Mouse (Mus musculus) adrenal gland, postnatal 36 days (tissue): ENCODE results near the gene Spa17. TPM values are rescaled to one million over a fixed set of nuclear protein-coding genes. Genes with fewer than 3 reads are reported as not detected.

Source experiments
- DNase-seq, 2 experiments: peaks; one replicate each; pipeline ENCODE4 v3.0.0; 2021; ENCODE audit warnings: mixed read lengths in 1 of 2
- total RNA-seq, 2 experiments: library from RNA; stranded (reverse); gene quantifications; 2 replicates each; pipeline ENCODE4 v1.2.3; 2021

The Spa17 gene
- total RNA-seq, 2 experiments from 2014 or later = 3.0 to 4.4 TPM

GRCm38 (mm10) chr9:37616770-37617169 is 3.2 kb upstream of the Spa17 start:
- DNase-seq = peak in 1 of 2 experiments; percentile 16

DNA sequence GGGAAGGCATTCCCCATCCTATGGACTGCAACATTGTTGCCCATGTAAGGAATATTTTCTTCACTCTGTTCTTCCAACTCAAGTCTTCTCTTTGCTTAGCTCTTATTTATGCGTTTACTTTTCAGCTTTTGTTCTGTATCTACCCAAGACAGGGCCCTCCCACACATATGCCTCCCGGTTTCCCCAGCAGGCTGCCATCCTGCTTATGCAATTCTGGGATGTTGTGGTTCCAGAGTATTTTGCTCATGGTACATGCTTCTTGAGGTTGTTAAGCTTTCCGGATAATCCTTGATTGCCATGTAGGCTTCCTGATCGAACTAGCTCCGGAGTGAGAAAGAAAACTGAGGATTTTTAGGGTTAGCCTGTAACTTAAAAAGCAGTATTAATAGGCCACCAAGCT is 1.7 kb upstream of the Spa17 start:
- DNase-seq = no peak

- no peak for DNase-seq
These were observed 794 bp upstream of the Spa17 start for GRCm38 (mm10) chr9:37614316-37614715.

DNA sequence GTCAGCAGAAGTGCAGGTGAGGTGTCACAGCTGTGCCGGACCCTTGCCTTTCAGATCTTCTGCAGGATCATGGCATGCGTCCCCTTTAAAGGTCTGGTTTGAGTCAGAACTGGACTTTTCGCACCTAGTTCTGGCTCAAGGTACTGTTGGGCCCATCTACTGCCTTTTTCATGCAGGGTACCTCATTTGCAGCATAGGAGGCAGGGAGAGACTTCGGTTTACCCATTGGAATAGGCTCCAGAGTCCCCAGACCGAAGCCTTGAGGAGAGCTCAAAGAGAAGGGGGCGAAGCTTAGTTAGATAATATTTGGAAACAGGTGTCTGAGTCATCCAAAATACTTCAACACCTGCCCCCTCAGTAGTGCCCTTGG is 374 bp upstream of the Spa17 start:
- no peak for DNase-seq

GRCm38 (mm10) chr9:37609558-37609957 is 4.0 kb downstream of the Spa17 start:
- no peak for DNase-seq

GRCm38 (mm10) chr9:37605089-37605488 is 8.4 kb downstream of the Spa17 start:
- no peak for DNase-seq

GRCm38 (mm10) chr9:37600538-37601205 is 12.8 kb downstream of the Spa17 start:
- DNase-seq = no peak

- no peak for DNase-seq
These were observed 14.9 kb downstream of the Spa17 start for GRCm38 (mm10) chr9:37598637-37599036.

GRCm38 (mm10) chr9:37595570-37595969 is 18.0 kb downstream of the Spa17 start:
- DNase-seq = no peak

GRCm38 (mm10) chr9:37593690-37594089 is 19.8 kb downstream of the Spa17 start:
- no peak for DNase-seq

DNA sequence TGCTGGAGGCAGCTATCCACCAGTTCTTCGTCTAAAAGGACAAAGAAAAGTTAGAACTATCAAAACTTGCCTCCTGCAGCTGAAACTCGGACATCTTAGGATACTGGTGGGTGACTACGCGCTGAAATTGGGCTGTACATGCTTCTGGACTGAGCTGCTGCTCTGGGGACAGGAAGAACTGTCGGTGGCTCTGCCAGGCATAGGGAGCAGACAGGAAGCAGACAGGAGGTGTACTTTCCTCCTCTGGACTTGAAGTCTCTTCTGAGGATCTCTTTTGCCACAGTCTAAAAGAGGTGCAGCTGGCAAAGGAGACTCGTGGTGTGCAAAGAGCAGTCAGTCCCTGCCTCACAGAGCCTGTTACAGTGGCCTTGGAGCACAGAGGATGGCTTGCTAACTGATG is 20.9 kb downstream of the Spa17 start:
- no peak for DNase-seq

DNA sequence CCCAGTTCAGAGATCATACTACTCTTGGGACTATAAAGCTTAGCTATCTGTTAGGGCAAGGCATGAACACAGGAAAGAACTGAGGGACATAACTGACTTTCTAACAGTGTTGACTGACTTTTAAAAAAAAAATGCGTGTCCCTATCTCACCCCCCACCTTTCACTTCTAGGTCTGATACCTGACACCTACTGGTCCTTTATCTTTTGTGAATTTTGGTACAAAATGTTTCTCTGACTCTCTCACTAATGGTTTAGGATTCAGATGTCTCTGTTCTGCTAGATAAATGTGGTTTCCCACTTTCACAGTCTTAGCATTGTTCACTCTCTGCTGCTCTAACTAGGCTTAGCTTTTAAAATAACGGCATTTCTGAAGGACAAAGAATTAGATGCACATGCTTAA is 21.5 kb downstream of the Spa17 start:
- no peak for DNase-seq

- no peak for DNase-seq
These were observed 23.1 kb downstream of the Spa17 start for GRCm38 (mm10) chr9:37590381-37590780.

DNA sequence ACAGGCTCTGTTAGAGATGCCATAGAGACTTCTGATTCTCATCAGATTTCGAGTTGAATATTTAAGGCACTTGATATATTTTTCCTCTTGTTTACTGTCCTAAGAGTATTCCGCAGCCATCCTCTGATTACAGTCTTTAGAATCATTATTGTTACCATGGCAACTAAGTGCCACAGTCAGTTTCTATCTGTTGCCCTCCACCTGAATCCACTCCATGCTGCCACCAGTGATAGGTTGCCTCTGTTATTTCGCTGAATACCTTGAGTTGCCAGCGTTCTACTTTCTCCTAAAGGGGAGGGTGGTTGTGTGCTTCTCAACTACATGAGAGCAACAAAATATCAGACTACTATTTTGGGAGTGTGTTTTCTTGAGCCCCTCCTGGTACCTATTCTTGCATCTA is 26.8 kb downstream of the Spa17 start:
- no peak for DNase-seq

GRCm38 (mm10) chr9:37583594-37583993 is 29.9 kb downstream of the Spa17 start:
- DNase-seq = no peak

DNA sequence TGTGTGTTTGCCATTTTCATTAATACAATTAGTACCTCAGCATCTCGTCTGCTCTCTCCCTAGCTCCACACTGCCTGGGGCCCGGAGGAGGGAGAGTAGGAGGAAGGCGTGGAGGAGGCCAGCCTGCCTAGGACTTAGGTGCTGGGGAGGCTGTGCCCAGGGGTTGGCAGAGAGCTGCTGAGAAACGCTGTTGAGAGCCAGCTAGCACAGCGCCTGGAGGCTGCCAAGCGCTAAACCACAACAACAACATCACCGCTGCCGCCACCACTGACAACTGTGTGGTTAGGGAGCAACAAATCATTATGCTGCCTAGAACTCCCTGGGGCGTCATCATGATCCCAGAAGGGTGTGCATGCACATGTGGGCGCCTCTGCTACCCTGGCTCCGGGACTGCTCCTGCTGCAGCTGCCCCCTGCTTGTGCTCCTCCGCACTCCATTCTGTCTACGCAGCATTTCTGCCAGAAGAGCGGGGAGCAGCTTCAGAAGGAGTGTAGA is 37.0 kb downstream of the Spa17 start:
- DNase-seq = peak; percentile 15 to 48

GRCm38 (mm10) chr9:37572204-37572876 is 41.2 kb downstream of the Spa17 start:
- DNase-seq = no peak

GRCm38 (mm10) chr9:37569231-37569835 is 44.2 kb downstream of the Spa17 start:
- DNase-seq = no peak

- DNase-seq = no peak
These were observed 44.8 kb downstream of the Spa17 start for GRCm38 (mm10) chr9:37568605-37569214.

DNA sequence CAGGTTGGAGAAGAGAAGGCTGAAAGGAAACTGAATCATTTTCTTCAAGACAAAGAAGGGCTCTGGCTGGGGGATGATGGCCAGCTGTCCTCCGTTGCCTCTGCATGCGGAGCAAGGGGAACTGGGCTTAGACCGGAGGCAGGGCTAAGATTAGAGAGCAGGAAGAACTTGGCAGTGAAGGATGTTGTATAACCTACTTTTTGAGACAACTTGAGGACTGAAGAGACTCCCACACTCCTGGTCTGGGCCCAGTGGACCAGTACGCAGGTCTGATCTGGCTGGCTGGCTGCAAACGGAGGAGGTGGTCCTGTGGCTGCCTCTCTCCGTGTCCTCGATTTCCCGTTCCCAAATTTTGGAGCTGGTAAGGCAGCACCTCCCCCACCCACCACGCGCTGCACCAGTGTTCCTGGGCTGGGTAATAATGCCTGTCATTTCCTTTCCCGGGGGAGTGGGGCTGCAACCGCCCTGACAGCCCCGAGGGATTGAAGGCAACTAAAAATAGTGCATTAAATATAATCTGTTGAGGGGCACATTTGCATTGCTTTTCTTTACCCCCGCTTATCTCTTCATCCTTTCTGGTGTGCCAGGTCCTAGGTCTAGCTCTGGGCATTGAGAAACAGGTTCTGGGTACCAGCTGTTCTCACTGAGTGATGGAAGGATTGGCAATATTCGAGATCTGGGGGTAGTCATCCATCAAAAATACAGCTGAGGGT is 45.5 kb downstream of the Spa17 start:
- peak in 1 of 2 experiments; percentile 31 for DNase-seq

DNA sequence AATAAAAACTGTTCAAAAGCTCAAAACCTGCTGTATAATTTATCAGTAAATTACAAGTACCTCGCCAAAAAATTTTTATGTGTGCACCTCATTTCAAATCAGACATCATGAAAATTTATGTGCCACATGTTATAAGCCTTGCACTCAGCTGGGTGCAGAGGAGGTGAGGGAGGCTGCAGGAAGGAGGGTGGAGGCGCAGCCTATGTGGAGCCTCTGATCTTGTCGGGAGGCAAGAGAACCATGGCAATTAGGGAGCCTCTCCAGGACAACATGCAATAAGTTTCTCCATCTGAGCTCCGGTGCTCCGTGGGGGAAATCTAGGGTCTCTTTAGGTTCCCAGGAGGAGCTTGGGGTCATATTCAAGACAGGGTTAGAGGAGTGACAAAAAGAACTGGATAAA is 46.1 kb downstream of the Spa17 start:
- no peak for DNase-seq

- no peak for DNase-seq
These were observed 46.5 kb downstream of the Spa17 start for GRCm38 (mm10) chr9:37567019-37567418.
